Mouse (Mus musculus): ENCODE measurements around the gene Wfdc1. TPM values are rescaled to one million over a fixed set of nuclear protein-coding genes. Genes with fewer than 3 reads are reported as not detected.

The Wfdc1 gene
- 6.0 and 6.3 TPM in 2 replicates for polyA plus RNA-seq (2015; fragmentation: Nextera tagmentation; extraction: Ambion mirVana)

DNA sequence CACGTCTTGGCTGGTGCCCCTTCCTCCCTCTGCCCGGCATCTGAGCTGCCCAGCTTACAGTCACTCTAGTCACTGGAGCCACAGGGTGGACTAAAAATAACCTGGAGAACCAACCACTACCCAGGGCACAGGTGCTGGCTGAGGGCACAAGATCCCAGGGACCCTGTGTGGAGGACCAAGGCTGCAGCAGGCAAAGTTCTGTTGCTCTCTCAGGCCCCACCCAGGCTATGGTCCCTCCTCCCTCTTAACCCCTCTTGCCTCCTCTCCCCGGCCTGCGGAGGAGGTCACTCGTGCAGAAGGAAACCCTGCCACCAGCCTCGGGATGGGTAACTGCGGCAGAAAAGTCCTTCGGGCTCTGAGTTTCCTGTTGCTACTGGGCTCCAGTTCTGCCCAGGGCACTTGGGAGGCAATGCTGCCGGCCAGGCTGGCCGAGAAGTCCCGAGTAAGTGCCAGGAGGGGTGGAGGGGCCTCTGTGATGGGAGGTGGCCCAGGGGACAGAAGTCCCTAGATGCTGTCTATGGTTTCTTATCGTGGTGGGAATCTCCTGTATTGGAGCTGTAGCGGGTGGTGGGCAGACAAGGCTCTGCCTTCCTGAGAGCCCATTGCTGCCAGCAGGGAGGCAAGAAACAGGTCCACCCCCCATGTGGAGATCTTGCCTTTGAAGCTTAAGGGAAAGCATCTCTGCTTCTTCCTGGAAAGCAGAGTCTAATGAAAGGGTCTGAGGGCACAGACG, at the start of gene Wfdc1:
TSS of gene Wfdc1 (plus strand) at position 147 of the 733 bp plus-strand sequence.
- Histone ChIP-seq H3K4me3 (ENCODE audit: low read depth, low read length) (no peak within 1 kb of the TSS), H3K27ac (ENCODE audit: low read length) (no peak within 1 kb of the TSS), H3K4me1 (ENCODE audit: control insufficient read depth, insufficient read depth, low read length) (no peaks in the 10 kb centered on the region), H3K36me3 (ENCODE audit: control insufficient read depth, insufficient read depth, low read length) (no peaks in the 10 kb centered on the region), H3K4me2 (ENCODE audit: low read length) (no peak within 1 kb of the TSS), H3K9me3 (replicated peaks; ENCODE audit: control insufficient read depth, low read length, poor library complexity, severe bottlenecking) (no peaks in the 10 kb centered on the region), H3K27me3 (ENCODE audit: control insufficient read depth, insufficient read depth, low read depth, low read length) (no peaks in the 10 kb centered on the region; the same call in 1 of the 2 replicates), H3K9ac (ENCODE audit: low read depth, low read length) (peak within 1 kb of the TSS; percentile 14; the same call in 1 of the 2 replicates)
- WGBS = 21% methylated on average over 14 of the region's 14 CpGs
- no peak for ATAC-seq

DNA sequence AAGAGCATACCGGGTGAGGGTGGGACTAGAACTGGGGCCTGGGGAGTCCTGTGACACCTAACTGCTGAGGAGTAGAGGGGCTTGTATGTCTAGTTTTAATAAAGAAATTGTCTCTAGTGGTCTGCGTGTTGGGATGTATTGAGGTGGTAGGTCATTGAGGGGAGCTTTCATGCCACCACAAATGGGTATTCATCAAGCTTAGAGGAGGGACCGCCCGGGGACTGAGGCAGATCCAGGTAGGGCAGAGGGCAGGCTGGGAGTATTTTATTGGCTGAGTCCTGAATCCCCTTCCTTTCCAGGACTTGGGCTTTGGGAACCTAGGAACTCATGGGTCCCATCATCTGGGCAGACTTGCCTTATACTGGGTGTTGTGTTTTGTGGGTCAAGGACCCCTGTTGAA, 49.4 kb upstream of the Wfdc1 start:
- Histone ChIP-seq H3K4me2 (ENCODE audit: low read length) (no peak overlapping the region), H3K27ac (ENCODE audit: low read length) (no peak overlapping the region), H3K4me3 (ENCODE audit: low read depth, low read length) (no peak overlapping the region), H3K36me3 (ENCODE audit: control insufficient read depth, insufficient read depth, low read length) (no peaks in the 10 kb centered on the region), H3K27me3 (ENCODE audit: control insufficient read depth, insufficient read depth, low read depth, low read length) (no peaks in the 10 kb centered on the region), H3K9ac (ENCODE audit: low read depth, low read length) (no peak overlapping the region), H3K9me3 (replicated peaks; ENCODE audit: control insufficient read depth, low read length, poor library complexity, severe bottlenecking) (no peaks in the 10 kb centered on the region), H3K4me1 (ENCODE audit: control insufficient read depth, insufficient read depth, low read length) (no peaks in the 10 kb centered on the region)
- 93% methylated on average over 4 of the region's 4 CpGs for WGBS
- no peak for ATAC-seq

DNA sequence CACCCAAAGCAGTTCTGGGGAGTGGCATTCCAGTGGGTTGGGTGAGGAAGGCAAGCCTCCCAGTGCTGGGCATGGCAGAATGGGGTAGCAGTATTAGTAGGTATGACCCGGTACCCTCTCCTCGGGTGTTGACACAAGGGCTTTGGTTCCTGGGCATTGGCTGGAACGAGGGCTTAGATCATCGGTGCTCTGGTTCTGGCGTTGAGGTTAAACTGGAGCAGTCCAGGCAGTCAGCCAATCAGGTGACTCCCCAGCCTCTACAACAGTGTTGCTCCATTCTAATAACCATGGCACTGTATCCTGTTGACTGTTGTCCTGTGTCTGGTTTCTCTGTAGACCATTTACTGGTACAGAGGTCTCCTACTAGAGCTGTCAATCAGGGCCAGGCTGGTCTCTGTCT, 48.6 kb upstream of the Wfdc1 start:
- ATAC-seq = no peak
- Histone ChIP-seq H3K36me3 (ENCODE audit: control insufficient read depth, insufficient read depth, low read length) (no peaks in the 10 kb centered on the region), H3K4me2 (ENCODE audit: low read length) (no peak overlapping the region), H3K27me3 (ENCODE audit: control insufficient read depth, insufficient read depth, low read depth, low read length) (no peaks in the 10 kb centered on the region), H3K4me1 (ENCODE audit: control insufficient read depth, insufficient read depth, low read length) (no peaks in the 10 kb centered on the region), H3K4me3 (ENCODE audit: low read depth, low read length) (no peak overlapping the region), H3K9ac (ENCODE audit: low read depth, low read length) (no peak overlapping the region), H3K9me3 (replicated peaks; ENCODE audit: control insufficient read depth, low read length, poor library complexity, severe bottlenecking) (no peaks in the 10 kb centered on the region), H3K27ac (ENCODE audit: low read length) (no peak overlapping the region)
- 88% methylated on average over 5 of the region's 5 CpGs for WGBS

DNA sequence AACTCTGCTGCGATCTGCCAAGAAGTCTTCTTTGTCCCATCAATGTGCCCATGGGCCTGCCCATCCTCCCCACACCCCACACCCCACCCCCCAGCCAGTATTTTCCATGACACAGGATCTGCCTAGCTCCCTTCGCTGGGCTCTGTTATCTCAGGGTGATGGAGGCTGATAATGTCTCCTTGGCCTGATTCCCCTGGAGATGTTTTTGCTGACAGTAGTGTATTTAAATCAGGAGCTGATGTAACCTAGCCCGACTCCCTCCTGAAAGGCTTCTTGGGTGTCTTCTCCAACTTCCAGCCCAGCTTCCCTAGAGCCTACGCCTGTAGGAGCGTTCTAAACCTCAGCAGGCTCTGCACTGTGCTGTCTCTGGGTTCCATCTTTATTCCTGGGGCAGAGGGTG, 47.3 kb upstream of the Wfdc1 start:
- Histone ChIP-seq H3K27me3 (ENCODE audit: control insufficient read depth, insufficient read depth, low read depth, low read length) (no peaks in the 10 kb centered on the region), H3K4me2 (ENCODE audit: low read length) (no peak overlapping the region), H3K36me3 (ENCODE audit: control insufficient read depth, insufficient read depth, low read length) (no peaks in the 10 kb centered on the region), H3K4me3 (ENCODE audit: low read depth, low read length) (no peak overlapping the region), H3K9me3 (replicated peaks; ENCODE audit: control insufficient read depth, low read length, poor library complexity, severe bottlenecking) (no peaks in the 10 kb centered on the region), H3K4me1 (ENCODE audit: control insufficient read depth, insufficient read depth, low read length) (no peaks in the 10 kb centered on the region), H3K27ac (ENCODE audit: low read length) (no peak overlapping the region), H3K9ac (ENCODE audit: low read depth, low read length) (no peak overlapping the region)
- WGBS = 79% methylated on average over 5 of the region's 5 CpGs
- no peak for ATAC-seq

DNA sequence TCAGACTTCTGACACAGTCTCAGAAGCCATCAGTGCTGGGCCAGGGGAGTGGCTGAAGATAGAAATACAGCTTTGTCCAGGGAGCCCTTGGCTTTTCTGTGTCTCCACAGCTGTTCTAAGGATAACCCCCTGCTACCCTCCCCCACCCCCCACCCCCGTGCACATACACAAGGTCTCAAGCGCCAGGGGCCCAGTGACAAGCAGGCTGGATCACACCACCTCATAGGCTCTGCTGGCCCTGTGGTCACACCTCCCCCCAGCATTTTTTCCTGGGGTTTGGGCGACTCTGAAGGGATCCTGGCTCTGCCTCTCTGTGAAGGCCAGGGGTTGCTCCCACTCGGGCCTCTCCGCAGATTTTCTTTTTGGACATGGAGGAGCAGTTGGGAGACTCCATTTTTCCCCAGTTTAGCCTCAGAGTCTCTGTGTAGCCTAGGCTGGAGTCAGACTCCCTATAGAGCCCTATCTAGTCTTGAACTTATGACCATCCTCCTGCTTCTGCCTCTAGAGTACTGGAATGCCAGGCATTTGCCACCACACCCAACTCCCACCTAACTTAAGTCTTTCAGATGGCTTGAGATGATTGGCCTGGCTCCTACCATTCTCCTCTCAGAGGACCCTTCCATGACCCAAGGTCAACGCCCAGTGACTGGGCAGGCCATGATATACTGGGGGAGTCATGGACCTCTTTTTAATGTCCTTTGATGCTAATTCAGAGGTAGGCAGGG, 45.9 kb upstream of the Wfdc1 start:
- Histone ChIP-seq H3K36me3 (ENCODE audit: control insufficient read depth, insufficient read depth, low read length) (no peaks in the 10 kb centered on the region), H3K4me1 (ENCODE audit: control insufficient read depth, insufficient read depth, low read length) (no peaks in the 10 kb centered on the region), H3K4me3 (ENCODE audit: low read depth, low read length) (no peak overlapping the region), H3K9ac (ENCODE audit: low read depth, low read length) (no peak overlapping the region), H3K27me3 (ENCODE audit: control insufficient read depth, insufficient read depth, low read depth, low read length) (no peaks in the 10 kb centered on the region), H3K9me3 (replicated peaks; ENCODE audit: control insufficient read depth, low read length, poor library complexity, severe bottlenecking) (no peaks in the 10 kb centered on the region), H3K27ac (ENCODE audit: low read length) (no peak overlapping the region), H3K4me2 (ENCODE audit: low read length) (no peak overlapping the region)
- 80% methylated on average over 6 of the region's 6 CpGs for WGBS
- ATAC-seq = no peak

DNA sequence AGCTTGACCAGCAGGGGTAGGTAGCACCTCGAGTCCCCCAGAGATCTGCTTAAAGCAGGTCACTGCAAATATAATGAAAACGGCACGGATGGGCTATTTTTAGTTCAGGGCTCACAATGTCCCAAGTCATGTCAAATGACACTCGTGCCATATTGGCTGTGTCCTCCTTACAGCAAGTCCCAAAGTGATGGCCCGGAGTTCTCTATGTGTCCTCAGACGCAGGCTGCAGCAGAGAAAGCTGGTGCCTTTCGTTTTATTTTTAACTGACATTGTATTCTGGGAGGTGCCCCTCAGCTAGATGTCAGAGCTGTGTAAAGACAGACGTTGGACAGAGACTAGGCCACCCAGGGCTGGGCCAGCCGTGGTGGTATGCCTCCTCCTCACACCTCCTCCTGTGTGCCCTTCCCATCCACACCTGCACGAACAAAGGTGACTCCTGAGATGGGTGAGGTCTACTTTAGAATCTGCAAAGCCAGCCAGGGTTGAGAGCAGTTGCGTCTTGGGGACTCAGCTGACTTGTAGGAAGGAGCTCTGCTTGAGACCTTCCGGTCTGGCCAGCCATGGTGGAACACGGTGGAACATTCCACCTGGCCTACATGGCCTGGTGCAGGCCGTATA, 45.2 kb upstream of the Wfdc1 start:
- H3K27ac ChIP-seq (ENCODE audit: low read length) = no peak overlapping the region
- no peak overlapping the region for H3K9ac ChIP-seq (ENCODE audit: low read depth, low read length)
- H3K4me3 ChIP-seq (ENCODE audit: low read depth, low read length) = no peak overlapping the region
- no peaks in the 10 kb centered on the region for H3K4me1 ChIP-seq (ENCODE audit: control insufficient read depth, insufficient read depth, low read length)
- H3K36me3 ChIP-seq (ENCODE audit: control insufficient read depth, insufficient read depth, low read length) = no peaks in the 10 kb centered on the region
- ATAC-seq = no peak
- WGBS = 89% methylated on average over 14 of the region's 14 CpGs
- H3K9me3 ChIP-seq (replicated peaks; ENCODE audit: control insufficient read depth, low read length, poor library complexity, severe bottlenecking) = no peaks in the 10 kb centered on the region
- no peaks in the 10 kb centered on the region for H3K27me3 ChIP-seq (ENCODE audit: control insufficient read depth, insufficient read depth, low read depth, low read length)
- no peak overlapping the region for H3K4me2 ChIP-seq (ENCODE audit: low read length)

DNA sequence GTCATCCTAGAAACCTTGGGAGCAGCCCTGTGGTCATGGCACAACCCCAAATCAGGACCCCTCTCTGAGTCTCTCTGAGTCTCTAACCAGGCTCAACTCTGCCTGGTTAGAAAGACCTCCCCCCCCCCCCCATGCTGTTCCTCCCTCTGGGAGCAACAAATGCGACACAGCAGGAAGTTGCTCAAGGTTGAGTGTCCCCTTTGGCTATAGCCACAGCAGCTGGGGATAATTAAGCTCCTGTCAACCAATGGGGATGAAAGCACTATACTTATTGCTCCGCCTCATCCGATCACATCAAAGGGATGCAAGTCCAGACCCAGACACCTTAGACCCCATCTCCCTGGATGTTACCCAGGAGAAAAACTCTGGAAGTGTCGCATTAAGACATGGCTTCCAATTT, 43.6 kb upstream of the Wfdc1 start:
- Histone ChIP-seq H3K4me1 (ENCODE audit: control insufficient read depth, insufficient read depth, low read length) (no peaks in the 10 kb centered on the region), H3K27ac (ENCODE audit: low read length) (no peak overlapping the region)
- 59% methylated on average over 4 of the region's 4 CpGs for WGBS

DNA sequence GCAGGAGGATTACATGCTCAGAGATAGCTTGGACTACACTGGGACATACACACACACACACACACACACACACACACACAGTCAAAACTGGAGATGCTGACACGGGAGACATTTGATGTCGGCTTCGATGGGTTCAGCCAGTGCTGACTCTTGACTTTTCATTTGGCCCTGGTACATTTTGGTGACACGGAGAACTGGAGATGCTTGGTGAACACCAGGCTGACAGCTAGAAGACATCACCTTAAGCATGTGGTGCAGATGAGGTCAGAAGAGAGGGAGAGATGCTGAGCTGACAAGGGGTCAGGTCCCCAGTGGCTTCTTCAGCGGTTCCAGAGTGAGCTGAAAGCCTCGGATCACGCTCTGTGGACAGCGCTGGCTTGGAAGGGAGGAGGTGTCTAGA, 43.1 kb upstream of the Wfdc1 start:
- H3K27me3 ChIP-seq (ENCODE audit: control insufficient read depth, insufficient read depth, low read depth, low read length) = no peaks in the 10 kb centered on the region
- no peak overlapping the region for H3K27ac ChIP-seq (ENCODE audit: low read length)
- no peak overlapping the region for H3K4me3 ChIP-seq (ENCODE audit: low read depth, low read length)
- H3K9me3 ChIP-seq (replicated peaks; ENCODE audit: control insufficient read depth, low read length, poor library complexity, severe bottlenecking) = no peaks in the 10 kb centered on the region
- no peak overlapping the region for H3K4me2 ChIP-seq (ENCODE audit: low read length)
- 87% methylated on average over 8 of the region's 8 CpGs for WGBS
- H3K36me3 ChIP-seq (ENCODE audit: control insufficient read depth, insufficient read depth, low read length) = no peaks in the 10 kb centered on the region
- H3K4me1 ChIP-seq (ENCODE audit: control insufficient read depth, insufficient read depth, low read length) = no peaks in the 10 kb centered on the region
- H3K9ac ChIP-seq (ENCODE audit: low read depth, low read length) = no peak overlapping the region
- ATAC-seq = no peak

More for the DNA sequence above, 43.6 kb upstream of the Wfdc1 start:
- Histone ChIP-seq H3K9ac (ENCODE audit: low read depth, low read length) (no peak overlapping the region), H3K4me2 (ENCODE audit: low read length) (no peak overlapping the region), H3K9me3 (replicated peaks; ENCODE audit: control insufficient read depth, low read length, poor library complexity, severe bottlenecking) (no peaks in the 10 kb centered on the region), H3K36me3 (ENCODE audit: control insufficient read depth, insufficient read depth, low read length) (no peaks in the 10 kb centered on the region), H3K4me3 (ENCODE audit: low read depth, low read length) (no peak overlapping the region), H3K27me3 (ENCODE audit: control insufficient read depth, insufficient read depth, low read depth, low read length) (no peaks in the 10 kb centered on the region)
- no peak for ATAC-seq

DNA sequence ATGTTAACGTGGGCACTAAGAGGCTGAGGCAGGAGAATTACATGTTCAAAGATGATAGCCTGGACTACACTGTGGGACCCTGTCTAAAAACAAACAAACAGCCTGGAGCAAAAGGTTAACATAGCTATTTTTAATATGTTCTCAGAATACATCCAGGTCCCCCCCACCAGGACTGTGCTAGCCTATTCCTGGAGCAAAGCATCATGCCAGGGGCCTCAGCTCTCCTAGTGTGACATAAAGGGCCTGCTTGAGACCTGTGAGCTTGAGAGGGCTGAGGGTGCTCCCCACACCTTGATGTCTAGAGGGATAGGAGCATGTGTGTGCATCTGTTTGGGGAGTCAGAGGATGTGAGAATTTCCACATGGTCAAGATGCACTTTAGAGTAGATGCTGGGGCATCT, 42.4 kb upstream of the Wfdc1 start:
- Histone ChIP-seq H3K4me2 (ENCODE audit: low read length) (no peak overlapping the region), H3K4me3 (ENCODE audit: low read depth, low read length) (no peak overlapping the region), H3K27ac (ENCODE audit: low read length) (no peak overlapping the region), H3K9me3 (replicated peaks; ENCODE audit: control insufficient read depth, low read length, poor library complexity, severe bottlenecking) (no peaks in the 10 kb centered on the region), H3K27me3 (ENCODE audit: control insufficient read depth, insufficient read depth, low read depth, low read length) (no peaks in the 10 kb centered on the region), H3K9ac (ENCODE audit: low read depth, low read length) (no peak overlapping the region), H3K36me3 (ENCODE audit: control insufficient read depth, insufficient read depth, low read length) (no peaks in the 10 kb centered on the region), H3K4me1 (ENCODE audit: control insufficient read depth, insufficient read depth, low read length) (no peaks in the 10 kb centered on the region)
- 84% methylated on average over 1 of the region's 1 CpGs for WGBS
- no peak for ATAC-seq

All from midbrain, embryonic 16.5 days (tissue).